Mouse (Mus musculus) forebrain, postnatal 0 days (tissue): Measurements from ENCODE around the gene Ndufb4. TPM values are rescaled to one million over a fixed set of nuclear protein-coding genes. Genes with fewer than 3 reads are reported as not detected.
"Not testable (repeated sequence)": the region's sequence is repeated elsewhere in the genome, so short reads cannot be mapped to it uniquely, and the experiment has no call there.

ENCODE experiments used
- ATAC-seq: fragments of 200-750 bp; cut with Nextera tagmentation; 2 replicates; pipeline ENCODE4 v1.8.0; 2017; ENCODE audit warnings: mild to moderate bottlenecking, moderate library complexity
- DNase-seq: peaks from one replicate; pipeline ENCODE4 v3.0.0-alpha.2; 2015
- H3K27ac ChIP-seq: fragments of 300-500 bp; sonication (generic); 2 replicates; pipeline ENCODE4 v1.5.1; 2014; ENCODE audit warnings: low read depth, mild to moderate bottlenecking, antibody characterized with exemption, low read length, moderate library complexity, mixed read lengths
- H3K27me3 ChIP-seq: fragments of 300-500 bp; sonication (generic); 2 replicates; pipeline ENCODE4 v1.6.1; 2014; ENCODE audit warnings: mild to moderate bottlenecking, low read length, mixed read lengths; ENCODE audit not compliant: insufficient read depth
- H3K36me3 ChIP-seq: fragments of 300-500 bp; sonication (generic); 2 replicates; pipeline ENCODE4 v1.6.1; 2014; ENCODE audit warnings: mild to moderate bottlenecking, moderate library complexity; ENCODE audit not compliant: insufficient read depth
- H3K4me1 ChIP-seq: fragments of 300-500 bp; sonication (generic); 2 replicates; pipeline ENCODE4 v1.6.1; 2014; ENCODE audit warnings: antibody characterized with exemption; ENCODE audit not compliant: insufficient read depth
- H3K4me2 ChIP-seq: fragments of 300-500 bp; sonication (generic); 2 replicates; pipeline ENCODE4 v1.6.1; 2014; ENCODE audit warnings: low read depth, mild to moderate bottlenecking, moderate library complexity
- H3K4me3 ChIP-seq: fragments of 300-500 bp; sonication (generic); 2 replicates; pipeline ENCODE4 v1.5.1; 2014; ENCODE audit warnings: low read depth, low read length, mixed read lengths
- H3K9ac ChIP-seq: fragments of 300-500 bp; sonication (generic); 2 replicates; pipeline ENCODE4 v1.6.1; 2014; ENCODE audit warnings: mild to moderate bottlenecking
- H3K9me3 ChIP-seq: fragments of 300-500 bp; sonication (generic); 2 replicates; pipeline ENCODE4 v1.6.1; 2016; ENCODE audit warnings: low read length
- CTCF ChIP-seq: sonication (generic); IDR thresholded peaks from 2 replicates; pipeline ENCODE4 v1.5.1; 2016; ENCODE audit warnings: antibody characterized with exemption, control low read depth, low read depth
- WGBS: fragments of 180-500 bp; shearing (Covaris S2); extraction: QIAGEN DNeasy Blood & Tissue Kit; methylation state at CpG from one replicate; pipeline ENCODE4 v1.1.7; 2014; 5-methylcytosine and 5-hydroxymethylcytosine counted together
- polyA plus RNA-seq: library from polyadenylated mRNA; unstranded; fragments of >200 nt; fragmentation: Nextera tagmentation; extraction: Ambion mirVana; gene quantifications from 2 replicates; pipeline ENCODE4 v1.2.1, GENCODE M21; 2015
- total RNA-seq: library from RNA; depleted of rRNA; stranded (reverse); fragments of >200 nt; gene quantifications from 2 replicates; pipeline ENCODE4 v1.2.3, GENCODE M21; 2014; rRNA removed

Gene Ndufb4
- 33.9 and 49.3 TPM in 2 replicates for total RNA-seq
- polyA plus RNA-seq, result 79.1 and 117 TPM in 2 replicates

DNA sequence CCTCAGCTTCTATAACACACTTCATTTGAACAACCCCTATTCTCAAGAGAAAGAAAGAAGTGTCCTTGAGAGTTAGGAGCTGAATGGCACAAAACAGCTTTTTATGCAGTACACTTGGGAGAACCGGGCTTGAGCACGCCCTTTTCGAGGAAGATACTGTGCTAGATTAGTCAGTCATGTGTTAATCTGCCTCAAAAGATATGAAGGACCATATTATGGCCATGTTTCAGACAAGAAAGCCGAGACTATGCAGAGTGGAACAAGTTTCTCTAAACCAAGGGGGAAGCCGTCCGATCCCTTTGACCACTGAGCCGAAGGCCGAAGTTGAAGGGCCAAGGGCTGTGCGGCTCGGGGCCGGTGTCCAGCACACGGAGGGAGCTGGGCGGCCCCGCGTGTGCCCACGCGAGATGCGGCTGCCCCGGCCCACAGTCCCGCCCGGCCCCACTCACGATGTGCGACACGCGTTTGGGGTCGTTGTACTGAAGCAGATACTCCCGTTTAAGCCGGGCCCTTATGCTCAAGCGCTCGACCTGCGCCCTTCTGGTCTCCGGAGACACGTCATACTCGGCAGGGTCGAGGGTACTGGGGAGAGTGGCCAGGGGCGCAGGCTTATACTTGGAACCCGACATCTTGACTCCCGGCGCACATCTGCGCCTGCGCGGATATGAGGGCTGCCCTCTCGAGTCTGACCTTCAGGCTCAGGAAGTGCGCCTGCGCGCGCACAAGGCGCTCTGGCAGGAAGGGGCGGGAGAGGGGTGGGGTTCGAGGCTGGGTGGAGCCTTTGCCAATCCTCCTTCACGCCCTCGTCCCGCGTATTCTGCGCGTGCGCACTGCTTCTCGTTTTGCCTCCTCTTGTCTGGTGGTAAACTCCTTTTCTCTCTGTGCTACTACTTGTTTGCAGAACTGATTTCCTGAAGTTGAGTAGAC is at the start of gene Ndufb4:
Gene Ndufb4, minus strand, starts transcription at position 723 of the 927 bp plus-strand sequence.
- Histone ChIP-seq H3K4me2 (peak within 1 kb of the TSS; percentile 58), H3K36me3 (no peaks in the 10 kb centered on the region), H3K4me3 (peak within 1 kb of the TSS; percentile 79), H3K9me3 (no peaks in the 10 kb centered on the region), H3K27ac (peak within 1 kb of the TSS; percentile 81), H3K27me3 (no peaks in the 10 kb centered on the region), H3K9ac (peak within 1 kb of the TSS; percentile 80), H3K4me1 (peaks cover 16% of the 10 kb centered on the region; the same call in 1 of the 2 replicates)
- under 1% methylated on average over 51 of the region's 58 CpGs for WGBS
- no peak for TF ChIP-seq CTCF
- ATAC-seq (peak; percentile 97), DNase-seq (peak; percentile 99)

DNA sequence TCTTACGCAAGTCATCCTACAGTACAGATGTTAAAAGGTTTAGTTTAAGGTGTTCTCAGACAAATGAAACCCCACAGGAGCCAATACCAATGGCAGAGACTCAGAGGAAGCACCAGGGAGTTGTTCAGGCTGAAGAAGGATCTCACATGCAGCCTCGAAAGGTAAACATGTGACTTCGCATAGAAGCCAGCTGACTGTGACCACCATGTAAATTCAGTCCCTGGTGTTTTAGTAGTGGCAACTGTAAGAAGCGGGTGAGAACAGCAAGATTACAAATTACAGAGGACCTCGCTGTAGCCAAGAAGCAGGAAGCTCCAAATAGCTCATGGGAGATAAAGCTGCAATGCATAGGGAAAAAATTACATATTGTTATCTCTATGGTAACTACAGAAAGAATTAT is 49.6 kb upstream of the Ndufb4 start:
- no peak overlapping the region for H3K4me2 ChIP-seq
- H3K27ac ChIP-seq, result peak overlapping the region; percentile 69

DNA sequence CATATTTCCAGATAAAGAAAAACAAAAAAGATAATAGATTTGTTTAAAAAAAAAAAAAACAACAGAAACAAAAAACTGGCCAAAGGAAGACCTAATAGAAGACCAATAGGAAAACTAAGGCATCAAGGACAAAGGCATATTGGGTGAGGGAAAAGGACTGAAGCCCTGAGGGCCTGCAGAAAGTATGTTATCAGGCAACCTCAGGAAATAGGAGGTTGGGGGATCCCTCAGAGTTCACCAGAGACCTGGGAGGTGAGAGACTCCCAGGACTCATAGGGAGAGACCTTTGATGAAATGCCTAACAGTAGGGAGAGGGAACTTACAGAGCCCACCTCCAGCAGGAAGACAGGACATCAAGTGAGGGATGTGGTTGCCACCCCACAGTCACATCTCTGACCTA is 45.8 kb upstream of the Ndufb4 start:
- DNase-seq, H3K4me2 ChIP-seq, H3K9ac ChIP-seq, ATAC-seq, H3K27ac ChIP-seq, H3K27me3 ChIP-seq, H3K9me3 ChIP-seq, H3K4me1 ChIP-seq, H3K4me3 ChIP-seq, H3K36me3 ChIP-seq: not testable (repeated sequence)

More for the DNA sequence above, 49.6 kb upstream of the Ndufb4 start:
- H3K4me1 ChIP-seq, result peaks cover 5% of the 10 kb centered on the region; the same call in 1 of the 2 replicates
- no peaks in the 10 kb centered on the region for H3K36me3 ChIP-seq
- ATAC-seq (peak; percentile 28; the same call in 1 of the 2 replicates), DNase-seq (peak; percentile 34)
- H3K9me3 ChIP-seq, result no peaks in the 10 kb centered on the region
- TF ChIP-seq CTCF, result no peak
- H3K27me3 ChIP-seq, result no peaks in the 10 kb centered on the region
- no peak overlapping the region for H3K4me3 ChIP-seq
- 68% methylated on average over 5 of the region's 5 CpGs for WGBS
- no peak overlapping the region for H3K9ac ChIP-seq

DNA sequence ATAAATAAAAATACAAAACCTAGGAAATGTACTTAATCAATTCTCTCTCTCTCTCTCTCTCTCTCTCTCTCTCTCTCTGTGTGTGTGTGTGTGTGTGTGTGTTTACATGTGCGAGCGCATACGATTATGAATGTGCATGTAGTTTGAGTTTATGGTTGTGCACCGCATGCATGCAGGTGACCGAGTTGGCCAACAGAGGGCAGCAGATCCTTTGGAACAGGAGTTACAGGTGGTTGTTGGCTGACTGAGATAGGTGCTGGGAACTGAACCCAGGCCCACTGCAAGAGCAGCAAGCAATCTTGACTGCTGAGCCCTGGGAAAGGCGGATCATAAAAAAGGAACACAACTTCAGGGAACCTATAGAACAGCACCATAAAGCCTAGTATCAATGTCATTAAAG is 44.5 kb upstream of the Ndufb4 start:
- WGBS, result 97% methylated on average over 6 of the region's 6 CpGs
- H3K27me3 ChIP-seq, result no peaks in the 10 kb centered on the region
- no peak overlapping the region for H3K4me3 ChIP-seq
- no peak overlapping the region for H3K27ac ChIP-seq
- no peak overlapping the region for H3K4me2 ChIP-seq
- TF ChIP-seq CTCF, result peak; percentile 29
- ATAC-seq (no peak), DNase-seq (no peak)
- H3K36me3 ChIP-seq, result no peaks in the 10 kb centered on the region
- H3K9ac ChIP-seq, result no peak overlapping the region
- H3K9me3 ChIP-seq, result no peaks in the 10 kb centered on the region
- H3K4me1 ChIP-seq, result no peaks in the 10 kb centered on the region

DNA sequence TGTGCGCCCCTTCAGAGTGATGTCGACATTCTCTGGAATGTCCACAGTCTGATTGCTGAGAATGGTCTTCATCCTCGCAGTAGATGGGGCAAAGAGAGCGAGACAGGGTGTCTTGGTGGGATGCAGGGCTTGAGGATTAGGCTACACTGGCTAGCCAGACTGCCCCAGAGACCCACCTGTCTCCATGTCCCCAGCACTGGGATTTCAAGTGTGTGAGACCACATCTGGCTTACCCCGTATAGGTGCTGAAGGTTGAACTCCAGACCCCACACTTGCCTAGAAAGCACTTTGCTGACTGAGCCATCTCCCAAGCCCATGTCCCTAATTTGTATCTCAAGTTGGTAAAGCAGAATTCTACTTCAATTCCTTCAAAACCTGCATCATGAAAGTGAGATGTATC is 43.0 kb upstream of the Ndufb4 start:
- Histone ChIP-seq H3K4me2 (no peak overlapping the region), H3K4me3 (no peak overlapping the region), H3K9me3 (no peaks in the 10 kb centered on the region), H3K27ac (no peak overlapping the region), H3K9ac (no peak overlapping the region), H3K4me1 (no peaks in the 10 kb centered on the region), H3K27me3 (no peaks in the 10 kb centered on the region), H3K36me3 (no peaks in the 10 kb centered on the region)
- TF ChIP-seq CTCF, result no peak
- ATAC-seq (no peak), DNase-seq (no peak)
- WGBS, result 91% methylated on average over 5 of the region's 5 CpGs

DNA sequence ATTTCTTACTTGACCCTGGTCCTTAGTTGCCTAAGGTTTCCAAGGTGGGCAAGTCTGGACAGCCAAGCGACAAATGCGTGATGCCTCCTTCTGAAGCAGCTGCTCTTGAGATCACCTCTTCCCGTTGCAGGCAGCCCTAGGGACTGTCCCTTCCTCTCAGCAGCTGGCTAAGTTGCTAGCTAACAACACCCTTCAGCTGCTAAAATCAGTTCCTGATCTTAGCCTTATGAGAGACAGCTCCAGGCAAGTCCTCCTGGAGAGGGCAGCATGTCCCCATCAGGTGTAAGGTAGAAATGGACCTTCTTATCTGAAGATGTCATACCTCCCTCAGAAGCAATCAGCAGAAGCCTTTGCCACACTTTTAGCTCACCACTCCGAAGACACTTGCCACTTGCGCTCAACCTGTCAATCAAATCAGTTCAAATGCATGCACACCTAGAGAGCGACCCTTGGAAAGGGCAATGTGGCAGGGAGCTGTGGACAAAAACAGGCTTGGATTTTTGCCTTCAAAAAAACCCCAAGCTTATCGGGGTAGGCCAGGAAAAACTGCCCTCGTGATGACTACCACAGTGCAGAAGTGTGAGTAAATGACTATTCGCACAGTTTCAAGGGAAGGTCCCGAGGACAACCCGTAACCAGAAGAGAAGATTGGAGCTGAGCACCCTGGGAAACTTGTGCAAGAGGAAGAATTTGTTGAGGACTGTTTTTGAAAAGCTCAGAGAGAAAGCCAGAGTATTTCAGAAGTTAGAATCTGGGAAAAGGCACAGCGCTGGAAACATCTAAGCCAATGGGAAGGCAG is 36.9 kb upstream of the Ndufb4 start:
- Histone ChIP-seq H3K4me3 (no peak overlapping the region), H3K27me3 (no peaks in the 10 kb centered on the region), H3K9me3 (no peaks in the 10 kb centered on the region), H3K4me1 (0 out of 2 replicates have a peak, but pooled peaks cover 1% of the 10 kb centered on the region), H3K36me3 (no peaks in the 10 kb centered on the region), H3K9ac (no peak overlapping the region), H3K4me2 (no peak overlapping the region), H3K27ac (no peak overlapping the region)
- ATAC-seq (no peak), DNase-seq (no peak)
- TF ChIP-seq CTCF, result no peak; the same call in 1 of the 2 replicates
- WGBS, result 87% methylated on average over 12 of the region's 12 CpGs
